Mouse (Mus musculus) liver, embryonic 11.5 days (tissue): Measurements from ENCODE around the gene Gpr174. TPM values are rescaled to one million over a fixed set of nuclear protein-coding genes. Genes with fewer than 3 reads are reported as not detected.

Source experiments
- ATAC-seq: fragments of 200-750 bp; cut with Nextera tagmentation; replicated peaks from 2 replicates; pipeline ENCODE4 v1.8.0; 2017; ENCODE audit warnings: moderate number of reproducible peaks, mild to moderate bottlenecking, moderate TSS enrichment, moderate library complexity; ENCODE audit not compliant: low FRiP score
- DNase-seq: peaks from one replicate; pipeline ENCODE4 v3.0.0-alpha.2; 2017; ENCODE audit warnings: low spot score
- H3K27ac ChIP-seq: fragments of 300-500 bp; sonication (generic); 2 replicates; pipeline ENCODE4 v1.5.1; 2014; ENCODE audit warnings: mild to moderate bottlenecking, low read depth, low read length, control low read depth
- H3K27me3 ChIP-seq: fragments of 300-500 bp; sonication (generic); replicated peaks from 2 replicates; pipeline ENCODE4 v1.6.1; 2014; ENCODE audit warnings: low read length, mixed read lengths; ENCODE audit not compliant: control insufficient read depth, insufficient read depth
- H3K36me3 ChIP-seq: fragments of 300-500 bp; sonication (generic); 2 replicates; pipeline ENCODE4 v1.6.1; 2014; ENCODE audit warnings: mild to moderate bottlenecking, low read length, moderate library complexity, mixed read lengths; ENCODE audit not compliant: control insufficient read depth, insufficient read depth
- H3K4me1 ChIP-seq: fragments of 300-500 bp; sonication (generic); replicated peaks from 2 replicates; pipeline ENCODE4 v1.6.1; 2014; ENCODE audit warnings: low read length, mixed read lengths; ENCODE audit not compliant: control insufficient read depth, insufficient read depth
- H3K4me2 ChIP-seq: fragments of 300-500 bp; sonication (generic); 2 replicates; pipeline ENCODE4 v1.6.1; 2014; ENCODE audit warnings: mild to moderate bottlenecking, control low read depth, moderate library complexity
- H3K4me3 ChIP-seq: fragments of 300-500 bp; sonication (generic); 2 replicates; pipeline ENCODE4 v1.5.1; 2014; ENCODE audit warnings: low read depth, low read length, control low read depth
- H3K9ac ChIP-seq: fragments of 300-500 bp; sonication (generic); 2 replicates; pipeline ENCODE4 v1.6.1; 2014; ENCODE audit warnings: low read depth, low read length, control low read depth
- H3K9me3 ChIP-seq: fragments of 300-500 bp; sonication (generic); 2 replicates; pipeline ENCODE4 v1.6.1; 2016; ENCODE audit warnings: low read length, inconsistent platforms, mixed read lengths; ENCODE audit not compliant: control insufficient read depth
- WGBS: fragments of 180-500 bp; shearing (Covaris S2); extraction: QIAGEN DNeasy Blood & Tissue Kit; methylation state at CpG from one replicate; pipeline ENCODE4 v1.1.7; 2014; 5-methylcytosine and 5-hydroxymethylcytosine counted together
- polyA plus RNA-seq: library from polyadenylated mRNA; unstranded; fragments of >200 nt; fragmentation: Nextera tagmentation; extraction: Ambion mirVana; gene quantifications from 2 replicates; pipeline ENCODE4 v1.2.1, GENCODE M21; 2014

Gpr174 gene
- polyA plus RNA-seq, result 0.10 and 0.27 TPM in 2 replicates

GRCm38 (mm10) chrX:107255486-107256227 lies at the start of gene Gpr174:
TSS of gene Gpr174 (plus strand) at chrX:107255878.
- no peaks in the 10 kb centered on the region for H3K27me3 ChIP-seq
- no peaks in the 10 kb centered on the region for H3K36me3 ChIP-seq
- H3K4me2 ChIP-seq, result no peak within 1 kb of the TSS
- no peak within 1 kb of the TSS for H3K27ac ChIP-seq
- no peaks in the 10 kb centered on the region for H3K9me3 ChIP-seq
- H3K4me3 ChIP-seq, result no peak within 1 kb of the TSS
- WGBS, result 50% methylated on average over 2 of the region's 2 CpGs
- H3K4me1 ChIP-seq, result no peaks in the 10 kb centered on the region
- DNase-seq (no peak), ATAC-seq (no peak)
- no peak within 1 kb of the TSS for H3K9ac ChIP-seq

- DNase-seq (no peak), ATAC-seq (no peak)
- Histone ChIP-seq H3K36me3 (no peaks in the 10 kb centered on the region), H3K4me3 (no peak overlapping the region), H3K9ac (no peak overlapping the region), H3K4me2 (no peak overlapping the region), H3K9me3 (no peaks in the 10 kb centered on the region), H3K27ac (no peak overlapping the region), H3K27me3 (no peaks in the 10 kb centered on the region), H3K4me1 (no peaks in the 10 kb centered on the region)
- 79% methylated on average over 2 of the region's 2 CpGs for WGBS
Measured at GRCm38 (mm10) chrX:107217577-107218090, 38.0 kb upstream of the Gpr174 start.

- ATAC-seq, result no peak
- no peaks in the 10 kb centered on the region for H3K9me3 ChIP-seq
- WGBS, result 63% methylated on average over 1 of the region's 1 CpGs
Measured at GRCm38 (mm10) chrX:107224846-107225245, 30.8 kb upstream of the Gpr174 start.

GRCm38 (mm10) chrX:107231214-107231613 lies 24.5 kb upstream of the Gpr174 start:
- H3K4me2 ChIP-seq, result no peak overlapping the region
- no peak overlapping the region for H3K27ac ChIP-seq
- WGBS, result 38% methylated on average over 1 of the region's 1 CpGs
- H3K36me3 ChIP-seq, result no peaks in the 10 kb centered on the region
- H3K27me3 ChIP-seq, result no peaks in the 10 kb centered on the region
- no peak overlapping the region for H3K4me3 ChIP-seq
- no peak for DNase-seq
- H3K4me1 ChIP-seq, result no peaks in the 10 kb centered on the region
- H3K9me3 ChIP-seq, result no peaks in the 10 kb centered on the region
- no peak overlapping the region for H3K9ac ChIP-seq
- no peak for ATAC-seq

More at GRCm38 (mm10) chrX:107224846-107225245, 30.8 kb upstream of the Gpr174 start:
- no peak overlapping the region for H3K4me3 ChIP-seq
- no peaks in the 10 kb centered on the region for H3K4me1 ChIP-seq
- no peak for DNase-seq
- no peak overlapping the region for H3K4me2 ChIP-seq
- H3K27ac ChIP-seq, result no peak overlapping the region
- no peaks in the 10 kb centered on the region for H3K36me3 ChIP-seq
- H3K9ac ChIP-seq, result no peak overlapping the region
- H3K27me3 ChIP-seq, result no peaks in the 10 kb centered on the region

- Histone ChIP-seq H3K9me3 (no peaks in the 10 kb centered on the region), H3K27ac (no peak overlapping the region), H3K9ac (no peak overlapping the region), H3K4me1 (no peaks in the 10 kb centered on the region), H3K4me3 (no peak overlapping the region), H3K36me3 (no peaks in the 10 kb centered on the region), H3K4me2 (no peak overlapping the region), H3K27me3 (no peaks in the 10 kb centered on the region)
- no peak for DNase-seq
- ATAC-seq, result no peak
Measured at GRCm38 (mm10) chrX:107234655-107235054, 21.0 kb upstream of the Gpr174 start.

GRCm38 (mm10) chrX:107236461-107236860 lies 19.2 kb upstream of the Gpr174 start:
- Histone ChIP-seq H3K27ac (no peak overlapping the region), H3K9me3 (no peaks in the 10 kb centered on the region), H3K27me3 (no peaks in the 10 kb centered on the region), H3K36me3 (no peaks in the 10 kb centered on the region), H3K4me2 (no peak overlapping the region), H3K4me1 (no peaks in the 10 kb centered on the region), H3K9ac (no peak overlapping the region), H3K4me3 (no peak overlapping the region)
- DNase-seq, result no peak
- whole genome bisulfite sequencing, result 73% methylated on average over 1 of the region's 1 CpGs
- ATAC-seq, result no peak

GRCm38 (mm10) chrX:107250390-107250789 lies 5.3 kb upstream of the Gpr174 start:
- Histone ChIP-seq H3K27ac (no peak overlapping the region), H3K9me3 (no peaks in the 10 kb centered on the region), H3K4me3 (no peak overlapping the region), H3K36me3 (no peaks in the 10 kb centered on the region), H3K4me2 (no peak overlapping the region), H3K4me1 (no peaks in the 10 kb centered on the region), H3K9ac (no peak overlapping the region), H3K27me3 (no peaks in the 10 kb centered on the region)
- DNase-seq, result no peak
- no peak for ATAC-seq
- WGBS, result 37% methylated on average over 2 of the region's 2 CpGs

- no peaks in the 10 kb centered on the region for H3K36me3 ChIP-seq
- H3K27ac ChIP-seq, result no peak overlapping the region
- 42% methylated on average over 1 of the region's 1 CpGs for WGBS
- no peak overlapping the region for H3K9ac ChIP-seq
- H3K27me3 ChIP-seq, result no peaks in the 10 kb centered on the region
- H3K9me3 ChIP-seq, result no peaks in the 10 kb centered on the region
- no peak overlapping the region for H3K4me3 ChIP-seq
- H3K4me1 ChIP-seq, result no peaks in the 10 kb centered on the region
- DNase-seq, result no peak
- H3K4me2 ChIP-seq, result no peak overlapping the region
- ATAC-seq, result no peak
Measured at GRCm38 (mm10) chrX:107264619-107265018, 8.9 kb downstream of the Gpr174 start.

- no peak overlapping the region for H3K4me3 ChIP-seq
- no peaks in the 10 kb centered on the region for H3K4me1 ChIP-seq
- ATAC-seq (no peak), DNase-seq (no peak)
- H3K4me2 ChIP-seq, result no peak overlapping the region
- no peaks in the 10 kb centered on the region for H3K9me3 ChIP-seq
- no peak overlapping the region for H3K27ac ChIP-seq
- H3K27me3 ChIP-seq, result no peaks in the 10 kb centered on the region
- no peaks in the 10 kb centered on the region for H3K36me3 ChIP-seq
- 46% methylated on average over 2 of the region's 2 CpGs for WGBS
- no peak overlapping the region for H3K9ac ChIP-seq
Measured at GRCm38 (mm10) chrX:107277606-107278005, 21.9 kb downstream of the Gpr174 start.
